Mouse (Mus musculus) naive thymus-derived CD4-positive, alpha-beta T cell, adult 2 months (primary cell): ENCODE results near the gene Trpc6.
A peak's percentile ranks its signal among the peaks of the same experiment; 100 is the strongest.

Experiments used
- DNase-seq: peaks from one replicate; pipeline ENCODE4 v3.0.0-alpha.2; 2011; ENCODE audit warnings: low read depth

The Trpc6 gene

DNA sequence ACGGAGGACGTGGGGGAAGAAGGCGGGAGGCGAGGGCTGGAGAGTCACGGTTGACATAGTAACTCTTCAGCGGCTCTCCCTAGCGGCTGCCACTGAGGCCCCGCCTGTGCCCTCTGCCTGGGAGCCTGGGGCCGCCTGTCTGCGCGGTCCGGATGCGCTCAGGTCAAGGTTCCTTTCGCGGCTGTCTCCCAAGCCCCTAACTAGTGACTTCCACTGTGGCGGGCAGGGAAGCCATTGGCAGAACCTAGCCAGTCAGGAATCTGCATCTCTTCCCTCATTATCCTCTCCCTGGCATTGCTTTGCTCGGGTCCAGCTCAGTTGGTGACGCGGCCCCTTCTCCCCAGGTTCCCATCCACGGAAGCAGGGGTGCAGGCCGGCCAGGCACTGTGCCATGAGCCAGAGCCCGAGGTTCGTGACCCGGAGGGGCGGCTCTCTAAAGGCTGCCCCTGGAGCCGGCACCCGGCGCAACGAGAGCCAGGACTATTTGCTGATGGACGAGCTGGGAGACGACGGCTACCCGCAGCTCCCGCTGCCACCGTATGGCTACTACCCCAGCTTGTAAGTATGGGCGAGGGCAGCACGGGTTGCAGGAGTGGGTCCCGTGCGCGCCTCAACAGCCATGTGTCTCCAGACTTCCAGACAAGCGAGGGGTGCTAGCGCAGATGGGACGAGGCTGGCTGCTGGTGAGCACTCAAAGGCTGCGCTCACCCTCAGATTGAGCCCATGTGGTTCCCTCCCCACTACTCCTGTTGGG lies at the start of gene Trpc6:
TSS of gene Trpc6 (plus strand) at position 102 of the 754 bp plus-strand sequence.
- DNase-seq = no peak

DNA sequence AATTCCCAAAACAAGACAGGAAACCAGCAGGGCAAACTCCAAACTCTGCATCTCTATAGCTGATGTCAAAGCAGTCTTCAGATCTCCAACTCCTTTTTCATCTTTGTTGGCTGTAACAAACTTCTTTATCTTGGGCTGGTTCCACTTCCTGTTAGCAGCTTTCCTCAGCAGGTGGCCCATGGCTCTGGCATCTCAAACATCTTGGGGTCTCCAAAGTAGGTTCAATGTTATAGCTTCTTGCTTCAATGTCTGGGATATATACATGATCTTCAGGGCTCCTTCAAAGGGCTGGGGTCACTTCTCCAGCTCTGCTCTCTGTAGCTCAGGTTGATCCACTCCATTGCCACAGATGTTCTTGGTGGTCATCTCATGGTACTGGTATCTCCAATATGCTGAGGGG lies 23.0 kb upstream of the Trpc6 start:
- DNase-seq = no peak

DNA sequence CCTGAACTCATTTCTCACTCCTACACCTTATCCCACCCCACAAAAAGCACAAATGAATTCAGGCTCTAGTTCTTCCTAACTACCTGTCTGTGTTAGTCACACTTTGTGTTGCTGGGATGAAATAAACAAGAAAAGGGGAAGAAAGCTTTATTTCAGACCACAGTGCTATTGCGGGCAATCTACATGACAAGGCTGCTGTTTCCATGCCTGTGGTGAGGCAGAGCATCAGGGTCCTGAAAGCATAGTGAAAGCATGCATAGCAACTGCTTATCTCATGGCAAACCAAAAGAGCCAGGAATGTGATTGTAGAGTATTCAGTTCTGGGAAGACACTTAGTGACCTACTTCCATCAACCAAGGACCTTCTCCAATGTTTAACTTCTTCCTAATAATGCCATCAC lies 10.3 kb upstream of the Trpc6 start:
- no peak for DNase-seq

DNA sequence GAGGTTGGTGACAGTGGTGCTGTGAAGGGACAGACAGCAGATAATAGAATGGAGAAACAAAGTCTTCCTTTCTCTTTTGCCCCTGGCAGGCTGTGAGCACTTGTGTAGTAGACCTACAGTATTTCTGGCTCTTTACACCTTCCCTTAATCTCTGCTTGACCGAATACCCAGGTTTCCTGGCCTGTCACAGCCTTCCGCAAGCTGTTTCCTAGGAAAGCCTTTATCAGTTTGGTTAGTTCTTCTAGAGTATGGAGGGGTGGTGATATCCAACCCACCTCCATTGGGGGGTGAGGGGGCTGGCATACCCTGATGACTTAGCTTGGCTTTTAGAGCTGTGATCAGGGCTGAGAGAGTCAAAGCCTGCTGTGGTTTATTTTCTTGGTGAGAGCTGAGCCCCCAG lies 1.3 kb downstream of the Trpc6 start:
- DNase-seq = no peak

DNA sequence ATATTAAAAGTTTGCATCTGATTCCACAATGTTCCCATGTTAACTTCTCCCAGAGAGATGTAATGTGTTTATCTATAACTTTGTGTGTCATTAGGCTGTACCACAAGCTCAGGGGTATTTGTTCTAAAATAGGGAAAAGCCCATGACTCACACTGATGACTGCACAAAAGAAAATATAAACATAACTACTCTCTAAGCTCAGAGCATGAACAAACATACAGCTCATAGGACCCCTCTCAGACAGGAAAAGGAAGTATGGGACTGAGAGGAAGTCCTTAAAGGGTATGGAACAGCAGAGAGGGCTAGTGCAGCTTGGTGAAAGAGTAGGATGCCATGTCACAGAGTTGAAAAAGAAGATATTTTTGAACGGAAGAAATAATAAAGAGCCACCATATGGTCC lies 14.6 kb downstream of the Trpc6 start:
- no peak for DNase-seq

DNA sequence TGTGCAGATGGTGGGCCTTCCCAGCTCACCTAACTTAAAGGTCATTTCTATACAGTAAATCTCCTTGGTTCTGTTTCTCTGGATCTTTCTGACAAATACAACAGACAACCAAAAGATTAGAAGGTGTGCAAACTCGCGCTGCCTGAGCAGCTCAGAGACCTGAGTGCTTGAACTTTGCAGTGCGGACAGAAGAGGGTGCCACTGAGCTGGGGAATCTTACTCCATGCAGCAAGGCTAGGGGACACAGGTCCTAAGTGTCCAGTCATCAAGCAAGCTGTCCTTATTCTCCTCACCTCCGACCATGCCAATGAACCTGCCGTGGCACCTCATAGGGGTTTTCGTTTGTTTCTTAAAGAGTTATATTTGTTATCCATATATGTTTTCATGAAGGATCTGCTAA lies 48.7 kb downstream of the Trpc6 start:
- DNase-seq = no peak

DNA sequence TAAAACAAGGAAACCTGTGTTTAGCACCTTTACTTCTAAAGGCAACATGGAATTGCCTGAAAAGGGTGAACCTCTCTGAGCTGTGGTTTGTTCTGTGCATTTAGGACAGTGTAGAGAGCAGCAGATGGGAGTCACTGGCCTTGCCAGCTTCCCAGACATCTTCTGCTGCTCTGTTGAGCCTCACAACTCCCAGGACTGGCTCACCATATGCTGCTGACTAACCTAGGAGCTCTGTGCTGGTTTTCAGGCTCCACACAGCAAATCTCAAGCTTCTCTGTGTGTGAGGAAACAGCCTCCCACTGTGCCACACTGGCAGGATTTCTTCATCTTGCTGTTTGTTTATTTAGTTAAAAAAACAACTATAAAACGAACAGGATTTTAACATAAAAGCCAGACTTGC lies 53.1 kb downstream of the Trpc6 start:
- no peak for DNase-seq

DNA sequence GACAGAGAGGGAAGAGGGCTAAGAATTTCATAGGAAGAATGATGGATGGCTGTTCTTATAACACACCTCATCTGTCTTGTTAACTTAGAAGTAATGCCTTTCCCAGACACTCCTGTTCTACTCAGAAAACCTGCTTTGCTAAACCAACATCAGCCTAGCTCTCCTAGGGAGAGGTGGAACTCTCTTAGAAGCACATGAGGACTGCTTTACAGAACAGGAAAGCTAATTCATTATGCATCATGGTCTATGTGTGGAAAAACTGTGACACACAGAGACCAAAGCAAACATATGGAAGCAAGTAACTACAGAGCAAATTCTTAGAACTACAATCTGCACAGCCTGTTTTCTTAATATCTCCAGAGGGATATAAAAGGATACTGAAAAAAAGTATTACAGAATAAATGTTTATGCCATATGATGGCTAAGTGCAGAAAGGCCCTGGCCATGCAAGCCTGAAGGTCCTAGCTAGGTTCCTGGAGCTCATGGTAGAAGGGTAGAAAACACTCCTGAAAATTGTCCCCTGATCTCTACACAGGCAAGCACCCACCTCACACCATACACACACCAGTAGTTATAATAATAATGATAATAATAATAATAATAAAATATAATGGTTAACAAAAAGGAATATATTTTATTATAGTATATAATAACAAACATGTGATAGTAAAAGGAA lies 63.0 kb downstream of the Trpc6 start:
- no peak for DNase-seq

DNA sequence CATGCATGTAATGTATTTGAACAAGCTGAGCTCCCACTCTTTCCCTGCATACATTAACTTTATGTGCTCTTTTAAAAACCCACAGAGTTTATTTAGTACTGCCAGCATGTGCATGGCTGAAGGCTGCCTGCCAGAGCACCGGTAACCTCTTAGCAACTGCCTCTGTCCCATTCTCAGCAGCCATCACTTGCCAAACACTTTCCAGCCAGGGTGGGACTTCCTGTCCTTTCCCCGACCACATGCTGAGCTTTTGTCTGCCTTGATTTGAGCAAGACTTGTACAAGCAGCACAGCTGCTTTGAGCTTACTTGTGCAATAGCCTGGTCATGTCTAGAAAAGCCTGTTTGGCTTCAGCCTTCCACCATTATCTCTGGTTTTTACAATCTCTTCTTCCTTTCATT lies 90.4 kb downstream of the Trpc6 start:
- no peak for DNase-seq

DNA sequence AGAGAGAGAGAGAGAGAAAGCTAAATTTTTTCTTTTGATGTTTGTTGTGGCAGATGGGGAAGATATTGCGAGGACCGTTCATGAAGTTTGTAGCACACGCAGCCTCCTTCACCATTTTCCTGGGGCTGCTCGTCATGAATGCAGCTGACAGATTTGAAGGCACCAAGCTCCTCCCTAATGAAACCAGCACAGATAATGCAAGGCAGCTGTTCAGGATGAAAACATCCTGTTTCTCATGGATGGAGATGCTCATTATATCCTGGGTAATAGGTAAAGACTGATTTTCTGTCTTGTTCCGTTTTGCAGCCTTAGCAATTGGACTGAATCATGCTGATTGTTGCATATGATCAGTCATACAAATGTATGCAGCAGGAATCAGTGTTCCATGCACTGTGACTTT lies 99.5 kb downstream of the Trpc6 start:
- DNase-seq = peak; percentile 1

DNA sequence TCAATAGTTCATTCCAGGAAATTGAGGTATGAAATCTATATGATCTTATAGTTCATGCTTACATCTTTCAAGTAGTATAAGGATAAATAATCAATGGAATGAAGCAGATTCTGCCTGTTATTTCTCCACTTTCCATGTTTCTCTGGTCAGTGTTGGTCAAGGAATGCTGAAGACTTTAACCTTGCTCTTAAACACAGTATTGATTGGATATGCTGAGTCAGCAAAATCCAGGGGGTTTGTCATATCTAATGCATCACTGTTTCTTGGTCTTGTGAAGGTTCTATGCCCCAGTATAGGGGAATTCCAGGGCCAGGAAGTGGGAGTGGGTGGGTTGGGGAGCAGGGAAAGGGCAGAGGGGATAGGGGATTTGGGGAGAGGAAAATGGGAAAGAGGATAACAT lies 111.4 kb downstream of the Trpc6 start:
- DNase-seq = no peak

DNA sequence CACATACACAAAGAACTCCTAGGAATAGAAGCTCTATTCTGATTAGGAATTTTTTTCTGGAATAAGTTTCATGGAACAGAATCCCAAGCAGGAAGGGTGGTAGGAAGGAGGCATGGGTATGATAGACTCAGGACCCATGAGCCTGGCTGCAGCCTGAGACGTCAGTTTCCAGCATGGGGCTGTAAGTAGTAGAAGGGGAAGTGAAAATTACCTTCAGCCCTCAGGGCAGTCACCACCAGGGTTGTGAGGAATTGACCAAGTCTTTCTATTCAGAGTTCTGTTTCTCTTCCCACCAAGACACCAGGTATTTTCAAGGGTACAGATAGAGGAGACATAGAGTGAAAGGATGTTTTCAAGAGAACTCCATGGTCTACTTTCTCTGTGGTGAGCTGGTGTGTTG lies 129.0 kb downstream of the Trpc6 start:
- DNase-seq = no peak

DNA sequence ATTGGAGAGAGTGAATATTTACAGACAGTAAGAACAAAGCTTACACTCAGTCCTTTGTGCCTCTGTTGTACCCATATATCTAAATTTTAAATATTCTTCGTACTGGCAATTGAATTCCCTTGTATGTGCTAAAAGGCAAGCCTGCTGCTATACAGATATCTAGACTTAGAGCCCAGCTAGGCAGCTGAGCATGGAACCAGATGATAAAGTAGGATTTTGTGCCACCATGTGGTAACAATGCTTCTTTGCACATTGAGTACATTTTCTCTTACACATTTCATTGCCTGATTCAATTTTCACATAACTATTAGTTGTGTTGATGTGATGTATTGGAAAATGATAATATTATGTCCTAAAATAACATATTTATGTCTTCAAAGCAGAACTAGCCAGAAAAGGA lies 132.7 kb downstream of the Trpc6 start:
- no peak for DNase-seq

DNA sequence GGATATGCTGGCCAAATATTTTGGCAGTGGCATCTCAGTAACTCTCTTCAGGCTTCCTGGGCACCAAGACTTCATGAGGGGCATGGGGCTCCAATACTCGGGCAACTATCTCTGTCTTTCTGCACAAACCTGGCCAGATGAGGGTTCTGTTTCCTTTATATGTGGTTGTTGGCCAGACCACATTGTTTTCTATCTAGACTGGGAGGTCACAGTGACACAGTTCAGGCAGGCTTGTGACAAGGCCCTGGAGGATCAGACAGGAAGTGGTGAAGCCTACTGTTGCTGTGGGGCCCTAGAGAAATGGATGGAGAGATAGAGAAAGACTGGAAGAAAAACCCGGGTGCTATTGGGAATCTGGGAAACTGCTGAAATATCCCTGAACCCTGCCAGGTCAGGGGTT lies 149.2 kb downstream of the Trpc6 start:
- DNase-seq = no peak

DNA sequence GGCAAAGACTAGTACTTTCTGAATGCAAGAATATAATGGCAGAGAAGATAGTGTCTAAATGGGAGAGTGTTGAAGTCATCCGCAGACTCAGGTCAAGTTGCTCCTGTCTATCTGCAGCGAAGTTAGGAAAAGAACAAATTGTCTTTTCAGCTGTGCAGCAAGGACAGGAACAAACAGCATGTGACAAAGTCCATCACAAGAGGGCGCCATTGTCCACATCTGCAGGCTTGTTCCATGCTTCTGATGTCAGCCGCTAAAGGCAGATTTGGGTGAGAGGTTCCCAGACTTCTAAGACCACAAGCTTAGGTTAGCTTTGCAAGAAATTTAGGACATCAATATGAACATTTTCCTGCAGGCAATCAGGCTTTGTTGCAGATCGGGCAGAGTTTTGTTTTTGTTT lies 156.7 kb downstream of the Trpc6 start:
- no peak for DNase-seq

DNA sequence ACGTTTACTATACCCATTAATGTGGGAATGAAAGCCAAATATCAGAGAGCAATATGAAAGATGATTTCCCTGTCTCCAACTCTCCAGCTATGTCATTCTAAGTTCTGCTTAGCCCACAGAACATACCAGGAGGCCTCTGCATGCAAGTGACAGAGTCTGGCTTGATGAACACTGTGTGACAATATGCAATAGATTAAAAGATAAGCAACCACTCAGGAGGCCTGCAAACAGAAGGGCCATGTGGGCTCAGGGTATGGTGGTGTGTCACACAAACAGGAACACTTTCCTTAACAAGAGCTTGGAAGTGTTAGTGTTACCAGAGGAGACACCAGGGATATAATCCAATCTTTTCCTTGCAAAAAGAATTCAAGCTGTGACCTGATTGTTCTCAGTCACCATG lies 159.6 kb downstream of the Trpc6 start:
- DNase-seq = no peak

DNA sequence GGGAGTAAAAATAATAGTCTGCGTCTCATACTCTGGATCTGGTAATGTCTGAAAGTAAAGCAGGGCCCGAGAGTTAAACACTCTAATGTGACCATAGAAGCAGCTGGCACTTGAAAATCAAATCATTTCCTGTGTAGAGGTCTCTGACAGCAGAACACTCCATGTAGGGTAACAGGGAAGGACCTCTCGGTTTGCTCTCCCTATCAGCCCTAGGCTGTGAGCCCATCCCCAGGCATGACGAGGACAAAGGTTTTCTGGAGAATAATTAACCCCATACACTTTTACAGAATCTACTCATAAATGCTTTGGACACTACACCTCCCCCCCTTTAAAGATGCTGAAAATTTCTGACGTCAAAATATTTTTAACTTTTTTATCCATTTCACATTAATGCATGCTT lies 160.0 kb downstream of the Trpc6 start:
- no peak for DNase-seq

DNA sequence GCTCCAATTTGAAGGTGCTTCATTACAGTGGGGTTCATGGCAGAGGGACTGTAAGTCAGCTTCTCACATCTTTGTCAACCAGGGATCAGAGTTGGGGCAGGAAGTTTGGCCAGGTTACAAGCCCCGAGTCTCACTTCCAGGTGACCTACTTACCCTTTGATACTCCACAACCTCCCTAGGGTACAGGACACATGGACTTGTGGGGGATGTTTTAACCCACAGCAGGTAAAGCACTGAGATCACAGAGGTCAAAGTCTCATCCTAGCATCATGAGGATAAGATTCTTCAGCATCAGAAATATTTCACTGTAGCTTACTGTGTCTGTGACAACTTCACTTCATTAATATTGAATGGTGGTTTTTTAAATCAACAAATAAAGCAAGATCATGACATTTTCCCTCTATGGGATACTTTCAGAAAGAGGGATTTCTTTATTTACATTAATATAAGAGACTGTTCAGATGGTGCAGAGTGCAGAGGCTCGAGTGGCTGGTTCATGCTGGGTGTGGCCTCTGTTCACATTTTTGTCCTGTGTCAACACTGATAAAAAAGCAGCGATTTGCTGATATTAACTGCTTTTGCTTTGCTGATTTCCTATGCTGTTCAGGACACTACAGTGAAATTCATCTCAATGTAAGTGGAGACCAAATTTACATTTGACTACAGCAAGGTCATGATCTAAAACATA lies 166.3 kb downstream of the Trpc6 start:
- no peak for DNase-seq

DNA sequence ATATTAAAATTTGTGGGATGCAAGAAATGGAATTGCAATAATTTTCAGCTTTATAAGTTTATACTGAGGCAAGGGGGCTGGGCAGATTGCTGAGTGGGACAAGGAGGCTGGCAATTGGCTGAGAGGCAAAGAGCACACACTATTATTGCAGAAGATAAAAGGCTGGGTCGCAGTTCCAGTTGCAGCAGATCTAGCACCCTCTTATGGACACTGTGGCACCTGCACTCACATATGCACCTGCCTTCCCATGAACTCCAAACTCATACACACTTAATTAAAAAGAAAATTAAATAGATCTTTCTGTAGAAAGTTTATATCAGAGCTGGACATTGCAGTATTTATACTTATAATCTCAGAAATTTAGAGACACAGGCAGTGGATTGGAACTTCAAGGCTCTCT lies 175.1 kb downstream of the Trpc6 start:
- no peak for DNase-seq

DNA sequence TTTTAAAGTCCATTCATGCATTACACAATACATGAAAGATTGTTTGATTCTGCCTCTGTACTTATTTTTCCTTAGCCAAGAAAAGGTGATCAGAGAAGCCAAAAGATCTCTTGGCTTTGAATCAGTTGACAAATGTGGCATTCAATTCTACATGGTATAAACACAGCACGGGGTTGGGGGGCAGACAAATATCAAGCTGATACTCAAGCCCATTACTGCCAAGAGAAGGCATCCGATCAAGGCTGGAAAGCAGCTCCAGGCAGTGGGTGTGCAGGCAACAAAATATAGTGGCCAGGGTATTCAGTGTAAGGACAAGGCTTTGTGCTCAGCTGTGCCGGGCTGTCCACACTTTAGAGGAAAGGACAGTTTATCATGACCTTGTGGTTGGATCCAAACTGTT lies 185.1 kb downstream of the Trpc6 start:
- no peak for DNase-seq
